Mouse (Mus musculus) hindlimb bud, embryonic 11.5 days (tissue): ENCODE measurements around the gene Slc4a11.
"Not testable (repeated sequence)": the region's sequence is repeated elsewhere in the genome, so short reads cannot be mapped to it uniquely, and the experiment has no call there.

Experiments used
- DNase-seq: peaks from one replicate; pipeline ENCODE4 v3.0.0-alpha.2; 2012; ENCODE audit warnings: low read depth, low spot score; ENCODE audit errors: extremely low spot score

Slc4a11 gene

DNA sequence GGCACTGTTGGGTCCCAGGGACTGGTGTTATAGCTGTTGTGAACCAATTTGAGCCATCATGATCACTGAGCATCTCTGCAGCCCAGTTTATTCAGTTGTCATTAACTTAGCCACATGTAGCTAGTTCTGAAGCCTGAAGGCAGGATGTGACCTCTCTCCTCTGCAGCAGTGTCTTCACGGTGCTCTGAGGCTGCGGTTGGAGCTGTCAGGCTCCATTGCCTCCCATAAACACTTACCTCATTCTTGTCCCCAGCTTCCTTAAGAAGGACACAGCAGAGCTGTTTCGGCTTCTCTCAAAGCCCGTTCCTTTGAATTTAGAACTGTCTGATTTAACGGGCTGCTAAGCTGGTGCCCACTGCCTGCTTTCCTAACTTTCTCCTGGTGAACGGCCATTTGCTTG is 17.4 kb downstream of the Slc4a11 start:
- no peak for DNase-seq

DNA sequence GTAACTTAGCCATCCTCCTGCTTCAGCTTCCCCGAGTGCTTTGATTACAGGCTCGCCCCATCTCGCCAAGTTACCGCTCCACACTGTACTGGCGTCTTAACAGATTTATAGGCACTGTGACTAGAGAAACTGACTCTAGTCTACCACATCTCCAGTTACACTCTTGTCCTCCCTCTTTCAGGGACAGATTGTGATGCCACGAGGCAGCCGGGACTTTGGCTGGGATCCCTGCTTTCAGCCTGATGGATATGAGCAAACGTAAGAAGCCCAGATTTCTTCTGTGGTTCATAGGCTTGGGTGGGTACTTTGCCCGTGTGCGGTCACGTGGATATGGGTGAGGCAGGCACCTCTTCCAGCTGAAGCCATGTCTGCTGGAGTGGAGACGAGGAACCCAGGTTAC is 18.2 kb downstream of the Slc4a11 start:
- DNase-seq = no peak

DNA sequence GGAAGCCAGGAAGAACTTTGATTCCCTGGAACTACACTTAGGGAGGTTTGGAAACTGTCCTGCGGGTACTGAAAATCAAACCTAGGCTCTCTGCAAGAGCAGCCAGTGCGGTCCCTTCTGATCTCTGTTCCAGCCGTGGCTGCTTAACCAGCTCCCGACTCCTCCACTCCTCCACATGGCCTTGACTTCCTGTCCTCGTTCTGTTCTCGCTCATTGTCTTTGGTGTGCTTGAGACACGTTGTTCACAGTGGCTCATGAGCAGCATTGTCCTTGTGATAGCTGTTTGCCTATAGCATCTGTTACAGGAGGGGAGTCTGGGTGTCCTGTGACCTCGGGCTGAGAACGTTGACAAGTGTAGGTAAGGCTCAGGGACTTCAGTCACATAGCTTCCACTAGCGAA is 20.1 kb downstream of the Slc4a11 start:
- DNase-seq = no peak

DNA sequence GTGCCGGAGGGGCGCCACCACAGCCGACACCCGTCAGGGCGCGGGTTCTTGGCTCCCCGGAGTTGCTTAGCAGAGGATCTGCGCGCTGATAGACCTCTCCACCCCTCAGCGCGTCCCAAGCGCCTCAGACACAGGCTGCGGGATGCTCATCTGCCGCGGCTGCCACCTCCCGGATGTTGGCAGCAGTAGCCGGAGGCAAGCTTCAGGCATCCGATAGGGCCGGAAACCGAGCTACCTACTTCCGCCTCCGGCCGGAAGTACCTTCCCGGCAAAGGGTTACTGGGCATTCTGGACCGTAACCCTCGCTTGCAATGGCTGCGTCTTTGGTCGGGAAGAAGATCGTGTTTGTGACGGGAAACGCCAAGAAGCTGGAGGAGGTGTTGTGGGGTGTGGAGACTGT is 29.8 kb downstream of the Slc4a11 start, which contains the start of gene Itpa:
TSS of gene Itpa (plus strand) at position 52 of the 400 bp plus-strand sequence.
- no peak for DNase-seq

DNA sequence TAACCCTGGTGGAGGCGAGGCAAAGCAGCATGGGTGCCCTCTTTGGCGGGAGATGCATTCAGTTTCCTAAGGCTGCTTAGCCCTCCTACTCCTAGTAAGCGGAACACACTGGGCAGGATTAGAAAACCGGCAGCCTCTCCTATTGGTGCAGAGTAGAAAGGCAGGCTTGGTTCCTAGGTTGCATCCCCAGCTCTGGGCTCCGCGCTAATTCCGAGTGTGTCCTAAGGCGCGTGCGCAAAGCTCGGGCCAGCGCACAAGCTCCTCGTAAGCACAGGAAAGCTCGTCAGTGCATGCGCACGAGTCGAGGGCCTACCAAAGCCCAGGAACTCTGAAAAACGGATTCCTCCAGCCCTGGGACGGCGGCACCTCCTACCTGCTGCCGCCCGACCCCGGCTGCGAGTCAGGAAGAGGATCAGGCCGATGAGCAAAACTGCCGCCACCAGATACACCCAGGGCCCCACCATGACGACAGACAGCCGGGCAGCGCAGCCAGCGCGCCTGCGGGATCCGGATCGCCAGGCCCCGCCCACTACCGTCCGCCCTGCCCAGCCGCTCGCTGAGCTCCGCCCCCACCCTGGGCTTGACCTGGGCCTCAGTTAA is 33.1 kb downstream of the Slc4a11 start, which contains the start of gene Ddrgk1:
TSS of gene Ddrgk1 (minus strand) at position 558 of the 600 bp plus-strand sequence.
- DNase-seq = peak; percentile 90

DNA sequence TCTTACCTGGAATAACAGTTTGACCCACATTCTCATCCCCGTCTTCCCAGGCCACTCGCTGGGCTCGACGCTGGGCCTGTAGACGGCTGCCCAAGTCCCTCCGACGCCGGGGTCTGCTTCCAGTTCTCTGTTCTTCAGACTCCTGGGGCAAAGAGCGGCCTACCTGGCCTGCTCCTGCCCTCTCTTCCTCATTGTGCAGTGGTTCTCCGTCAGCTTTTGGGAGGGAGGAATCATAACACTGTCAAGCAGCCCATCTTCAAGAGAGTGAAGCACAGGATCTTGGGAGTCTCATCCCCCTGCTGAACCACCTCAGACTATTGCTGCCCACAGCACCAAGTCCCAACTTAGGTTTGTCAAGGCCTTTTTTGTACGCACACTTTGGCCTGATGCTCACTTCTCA is 34.0 kb downstream of the Slc4a11 start:
- no peak for DNase-seq

DNA sequence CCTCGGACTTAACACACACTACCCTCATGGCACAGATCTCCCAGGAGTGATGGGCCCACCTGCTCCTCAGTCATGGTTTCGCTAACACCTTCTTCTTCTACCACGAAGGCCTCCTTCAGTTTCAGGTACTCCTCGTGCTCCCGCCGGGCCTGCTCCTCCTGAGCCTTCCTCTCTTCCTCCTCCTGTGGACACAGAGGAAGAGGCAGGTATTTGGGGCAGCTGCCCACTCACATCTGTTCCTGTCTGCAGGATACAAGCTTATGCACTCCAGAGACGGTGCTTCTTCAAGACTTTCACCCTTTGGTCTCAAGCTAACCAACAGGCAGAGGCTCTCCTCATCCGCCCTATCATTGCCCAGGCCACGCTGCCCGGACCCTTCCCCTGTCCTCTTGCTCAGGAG is 38.8 kb downstream of the Slc4a11 start:
- no peak for DNase-seq

DNA sequence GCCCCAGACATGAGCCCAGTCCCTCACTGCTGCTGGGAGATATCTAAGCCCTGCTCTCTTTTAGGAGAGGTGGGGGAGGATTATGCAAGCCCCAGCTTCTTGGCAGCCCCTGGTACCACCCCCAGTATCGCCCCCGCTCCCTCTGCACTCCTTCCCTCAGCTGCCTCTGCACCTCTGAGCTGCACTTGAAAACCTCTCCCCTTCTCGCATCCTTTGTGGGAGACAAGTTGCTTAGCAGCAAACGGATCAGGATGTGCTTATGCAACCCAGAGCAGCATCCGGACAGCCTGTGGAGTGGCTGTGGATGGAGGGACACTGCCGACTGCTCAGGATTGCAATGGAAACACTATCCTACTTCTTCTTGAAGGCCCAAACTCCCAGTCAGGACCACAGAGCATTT is 39.8 kb downstream of the Slc4a11 start:
- DNase-seq = no peak

DNA sequence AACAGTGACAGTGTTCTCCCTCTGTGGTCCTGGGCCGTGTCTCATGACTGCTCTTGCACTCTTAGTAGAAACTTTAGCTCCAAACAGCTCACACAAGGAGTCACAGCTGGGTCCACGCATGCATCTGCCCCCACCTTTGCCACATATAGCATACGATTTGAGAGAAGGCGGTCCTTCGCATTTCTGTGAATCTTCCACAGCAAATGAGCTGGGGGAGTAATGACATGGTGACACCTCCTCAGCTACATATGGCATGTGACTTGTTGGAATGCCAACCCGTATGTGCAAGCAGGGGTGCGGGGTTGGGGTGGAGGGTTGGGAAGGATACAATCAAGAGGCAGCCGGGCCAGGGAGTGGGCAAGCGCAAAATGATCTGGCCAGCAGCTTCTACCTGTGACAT is 40.8 kb downstream of the Slc4a11 start:
- DNase-seq = no peak

DNA sequence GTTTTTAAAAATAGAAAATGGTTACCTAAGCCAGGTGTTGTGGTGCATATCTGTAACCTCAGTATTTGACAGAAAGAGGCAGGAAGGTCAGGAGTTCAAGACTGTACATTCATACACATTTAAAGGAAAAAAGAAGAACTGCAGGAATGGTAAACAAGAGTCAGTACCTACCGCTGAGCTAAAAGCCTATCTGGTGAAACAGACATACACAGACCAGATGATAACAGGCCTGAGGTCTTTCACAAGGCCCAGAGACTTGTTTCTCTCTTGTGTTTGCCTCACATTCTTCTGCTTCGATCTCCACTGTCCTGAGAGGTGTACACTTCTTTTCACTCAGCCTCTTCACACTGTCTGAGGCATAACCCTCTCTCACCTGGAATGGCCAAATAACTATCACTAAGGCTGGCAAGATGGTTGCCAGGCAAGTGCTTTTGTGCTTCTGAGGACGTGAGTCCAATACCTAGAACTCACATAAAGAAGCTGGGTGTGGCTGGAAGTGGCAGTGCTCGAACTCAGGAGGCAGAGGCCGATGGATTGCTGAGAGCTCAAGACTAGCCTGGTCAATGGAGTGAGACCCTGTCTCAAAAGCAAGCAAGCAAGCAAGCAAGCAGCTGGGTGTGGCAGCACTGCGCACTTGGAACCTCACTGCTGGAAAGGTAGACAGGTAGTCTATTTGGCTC is 41.5 kb downstream of the Slc4a11 start:
- no peak for DNase-seq

DNA sequence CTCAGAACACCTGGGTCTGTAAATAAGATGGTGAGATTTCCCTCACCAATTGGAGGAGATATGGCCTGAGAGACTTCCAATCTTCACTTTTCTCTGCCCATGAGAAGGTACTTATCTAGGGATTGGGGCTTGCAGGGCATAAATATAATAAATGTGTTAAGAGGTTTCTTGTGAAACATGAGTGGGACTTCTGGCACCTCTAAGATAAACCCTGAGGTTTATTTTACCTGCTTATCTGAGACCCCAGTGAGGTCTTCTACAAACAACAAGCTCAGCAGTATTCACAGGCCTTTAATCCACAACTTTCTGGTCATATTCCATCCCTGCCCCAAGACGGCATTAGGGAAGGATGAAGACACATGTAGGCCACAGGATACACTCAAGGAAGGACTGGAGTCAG is 43.6 kb downstream of the Slc4a11 start:
- no peak for DNase-seq

DNA sequence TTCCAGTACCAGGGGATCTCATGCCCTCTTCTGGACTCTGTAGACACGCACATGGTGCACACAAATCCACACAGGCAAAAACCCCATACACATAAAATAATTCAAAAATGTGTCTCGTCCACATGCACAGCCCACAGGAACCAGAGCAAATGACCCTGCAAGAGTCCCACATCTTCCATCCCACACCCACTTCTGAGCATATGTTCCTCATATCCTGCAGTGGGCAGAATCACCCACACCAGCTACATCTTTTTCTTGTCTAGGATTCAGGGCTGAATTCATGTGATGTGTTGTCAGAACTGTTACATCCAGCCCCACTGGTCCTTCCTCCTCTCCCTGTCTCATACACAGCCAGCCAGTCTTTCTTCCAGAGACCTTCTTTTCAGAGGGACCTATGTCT is 44.0 kb downstream of the Slc4a11 start:
- DNase-seq = no peak

DNA sequence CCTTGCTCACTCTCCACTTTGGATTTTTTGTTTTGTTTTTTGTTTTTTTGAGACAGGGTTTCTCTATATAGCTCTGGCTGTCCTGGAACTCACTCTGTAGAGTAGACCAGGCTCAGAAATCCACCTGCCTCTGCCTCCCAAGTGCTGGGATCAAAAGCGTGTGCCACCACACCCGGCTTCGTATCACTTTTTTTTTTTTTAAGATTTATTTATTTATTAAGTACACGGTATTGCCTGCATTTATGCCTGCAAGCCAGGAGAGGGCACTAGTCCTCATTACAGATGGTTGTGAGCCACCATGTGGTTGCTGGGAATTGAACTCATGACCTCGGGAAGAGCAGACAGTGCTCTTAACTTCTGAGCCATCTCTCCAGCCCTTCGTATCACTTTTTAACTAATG is 48.3 kb downstream of the Slc4a11 start:
- not testable (repeated sequence) for DNase-seq

DNA sequence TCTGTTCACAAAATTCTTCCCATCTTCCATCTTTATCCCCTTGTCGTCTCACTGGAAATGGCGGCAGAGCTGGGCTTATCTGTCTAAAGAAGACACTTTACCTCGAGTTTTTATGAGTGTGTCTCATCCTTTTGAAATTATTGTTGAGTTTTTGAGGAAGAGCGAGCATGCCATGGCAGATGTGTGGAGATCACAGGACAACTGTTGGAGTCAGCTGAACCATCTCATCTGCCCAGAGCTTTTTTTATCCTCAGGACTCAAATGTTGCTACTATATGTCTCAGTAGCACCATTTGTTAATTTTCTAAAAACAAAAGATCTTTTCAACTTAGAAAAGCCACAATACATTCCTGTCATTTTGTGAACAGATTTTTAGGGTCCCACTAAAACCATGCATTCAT is 52.1 kb downstream of the Slc4a11 start:
- no peak for DNase-seq

DNA sequence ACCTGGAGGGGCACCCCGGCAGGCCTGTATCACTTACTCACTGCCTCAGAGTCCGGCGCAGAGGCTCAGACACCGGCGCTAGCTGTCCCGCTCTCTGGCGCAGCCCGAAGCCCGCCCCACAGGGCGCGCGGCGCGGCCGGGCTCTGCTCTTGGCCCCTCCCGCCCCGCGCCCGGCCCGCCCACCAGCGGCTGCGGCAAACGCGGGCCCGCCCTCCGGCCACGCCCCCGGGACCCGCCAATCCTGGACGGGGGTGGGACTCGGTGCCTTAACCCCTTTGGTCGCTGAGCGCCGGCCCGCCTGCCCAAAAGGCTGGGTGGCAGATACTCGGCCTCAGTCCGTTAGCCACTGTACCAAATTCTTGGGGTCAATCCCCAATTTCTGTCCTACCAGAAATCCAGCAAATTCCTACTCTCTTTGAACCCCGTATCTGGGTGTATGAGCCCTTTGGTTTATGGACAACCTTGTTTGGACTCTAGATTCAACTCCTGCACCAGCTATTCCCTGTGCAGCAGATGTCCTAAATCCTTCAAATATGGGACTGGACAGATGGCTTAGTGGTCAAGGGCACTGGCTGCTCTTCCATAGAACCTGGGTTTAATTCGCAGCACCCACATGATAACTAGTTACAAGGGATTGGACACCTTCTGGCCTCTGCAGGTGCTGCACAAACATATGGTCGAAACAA is 54.5 kb downstream of the Slc4a11 start, which contains the start of gene Lzts3:
TSS of gene Lzts3 (minus strand) at position 120 of the 686 bp plus-strand sequence.
- no peak for DNase-seq

DNA sequence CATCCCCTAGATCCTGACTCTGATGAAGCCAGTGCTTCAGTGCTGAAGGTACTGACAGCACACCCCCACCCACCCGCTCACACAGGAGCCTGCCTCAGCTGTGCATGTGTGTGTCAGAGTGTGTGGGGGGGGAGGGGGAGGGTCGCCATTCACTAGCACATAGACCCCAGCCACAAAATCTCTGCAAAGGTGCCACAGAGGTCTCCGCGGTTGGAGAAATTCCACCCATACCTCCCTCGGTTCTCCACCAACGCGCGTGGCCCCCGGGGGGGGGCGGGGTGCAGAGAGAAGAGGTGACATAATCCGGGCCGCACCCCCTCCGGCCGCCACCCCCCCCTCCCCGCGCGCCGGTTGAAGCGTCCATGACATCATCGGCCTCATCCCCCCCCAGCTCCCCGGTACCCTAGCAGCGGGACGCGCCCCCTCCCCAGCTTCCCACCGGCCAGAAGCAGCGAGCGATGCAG is 55.1 kb downstream of the Slc4a11 start:
- DNase-seq = no peak

DNA sequence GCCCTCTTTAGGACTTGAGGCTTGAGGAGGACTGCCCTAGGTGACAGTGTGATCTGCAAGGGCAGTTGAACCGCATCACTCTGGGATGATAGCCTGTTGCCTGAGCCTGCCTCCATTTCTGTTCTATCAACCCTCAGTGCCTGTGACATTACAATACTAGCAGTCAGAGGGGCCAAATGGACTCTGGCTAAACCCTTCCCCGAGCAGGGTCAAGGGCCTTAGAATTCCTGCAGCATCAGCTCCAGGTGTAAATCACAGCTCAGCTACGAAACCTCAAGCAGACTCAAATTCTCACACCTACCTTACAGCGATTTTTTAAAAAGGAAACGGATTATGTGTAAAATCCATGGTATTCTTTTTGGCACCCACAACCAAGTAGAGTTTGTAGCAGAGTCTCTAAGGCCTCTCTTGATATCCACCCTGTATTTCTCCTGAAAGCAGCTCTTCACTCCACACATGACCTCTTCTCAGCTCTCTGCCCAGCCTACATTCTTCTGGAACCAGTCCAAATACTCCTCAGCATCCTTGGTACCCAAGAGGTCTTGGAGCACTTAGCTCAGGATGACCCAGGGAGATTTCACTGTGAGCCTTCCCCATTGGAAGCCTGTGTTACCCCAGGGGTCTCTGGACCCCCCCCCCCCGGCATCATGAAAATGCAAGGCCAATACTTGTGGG is 55.8 kb downstream of the Slc4a11 start:
- no peak for DNase-seq

DNA sequence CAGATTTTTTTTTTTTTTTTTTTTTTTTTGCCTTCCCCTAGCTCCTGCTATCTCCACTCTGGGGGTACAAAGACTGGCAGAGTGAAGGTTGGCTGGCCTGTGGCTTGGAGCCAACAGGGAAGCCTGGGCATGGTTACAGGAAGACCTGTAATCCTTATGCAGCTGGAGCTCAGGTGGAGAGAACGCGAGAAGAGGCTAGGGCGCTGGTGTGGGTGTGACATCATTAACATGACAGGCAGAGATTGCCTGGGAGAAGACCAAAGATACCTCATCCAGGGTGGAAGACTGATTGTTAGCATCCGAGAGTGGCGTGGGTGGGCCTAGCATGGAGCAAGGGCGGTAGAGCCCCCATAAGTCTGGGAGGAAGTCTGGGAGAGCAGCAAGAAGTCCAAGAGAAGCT is 58.0 kb downstream of the Slc4a11 start:
- DNase-seq = no peak

DNA sequence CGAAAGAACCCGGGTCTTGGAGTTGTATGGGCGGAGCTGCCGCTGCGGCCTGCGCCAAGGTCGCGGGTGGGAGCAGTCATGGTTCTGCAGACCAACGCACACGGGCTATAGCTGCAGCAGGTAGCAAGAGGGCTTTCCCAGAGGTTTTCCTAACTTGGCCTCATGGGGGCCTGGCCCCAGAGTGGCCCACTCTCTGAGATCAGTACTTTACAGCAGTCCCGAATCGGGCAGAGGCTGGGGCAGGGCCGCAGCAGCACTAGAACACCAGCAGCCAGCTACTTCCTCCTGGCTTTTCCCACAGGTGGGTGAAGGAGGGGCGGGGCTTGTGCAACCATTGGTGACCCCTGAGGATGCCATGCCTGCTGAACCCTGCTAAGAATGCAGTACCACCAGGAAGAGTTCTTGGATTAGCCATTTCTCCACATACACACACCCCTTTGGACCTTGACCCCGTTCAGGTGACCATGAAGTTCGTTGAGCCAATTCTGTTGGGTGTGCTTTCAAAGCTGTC is 59.2 kb downstream of the Slc4a11 start:
- no peak for DNase-seq

DNA sequence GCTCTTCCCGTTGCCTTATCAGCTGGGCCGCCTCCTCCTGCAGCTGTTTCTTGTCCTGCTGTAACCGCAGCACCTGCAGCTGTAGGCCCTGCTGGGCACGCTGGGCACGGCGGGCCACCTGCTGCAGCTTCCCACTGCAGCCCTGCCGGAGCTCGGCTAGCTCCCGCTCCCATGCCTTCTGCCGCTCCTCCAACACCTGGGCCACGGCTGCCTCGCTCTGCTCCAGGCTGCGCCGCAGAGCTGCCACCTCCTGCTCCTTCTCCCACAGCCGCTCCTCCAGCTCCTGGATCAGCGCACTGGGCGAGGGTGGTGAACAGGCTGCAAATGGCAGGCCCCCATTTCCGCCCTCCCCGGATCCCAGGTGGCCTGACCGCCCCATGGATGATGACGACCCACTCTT is 61.5 kb downstream of the Slc4a11 start:
- DNase-seq = no peak

DNA sequence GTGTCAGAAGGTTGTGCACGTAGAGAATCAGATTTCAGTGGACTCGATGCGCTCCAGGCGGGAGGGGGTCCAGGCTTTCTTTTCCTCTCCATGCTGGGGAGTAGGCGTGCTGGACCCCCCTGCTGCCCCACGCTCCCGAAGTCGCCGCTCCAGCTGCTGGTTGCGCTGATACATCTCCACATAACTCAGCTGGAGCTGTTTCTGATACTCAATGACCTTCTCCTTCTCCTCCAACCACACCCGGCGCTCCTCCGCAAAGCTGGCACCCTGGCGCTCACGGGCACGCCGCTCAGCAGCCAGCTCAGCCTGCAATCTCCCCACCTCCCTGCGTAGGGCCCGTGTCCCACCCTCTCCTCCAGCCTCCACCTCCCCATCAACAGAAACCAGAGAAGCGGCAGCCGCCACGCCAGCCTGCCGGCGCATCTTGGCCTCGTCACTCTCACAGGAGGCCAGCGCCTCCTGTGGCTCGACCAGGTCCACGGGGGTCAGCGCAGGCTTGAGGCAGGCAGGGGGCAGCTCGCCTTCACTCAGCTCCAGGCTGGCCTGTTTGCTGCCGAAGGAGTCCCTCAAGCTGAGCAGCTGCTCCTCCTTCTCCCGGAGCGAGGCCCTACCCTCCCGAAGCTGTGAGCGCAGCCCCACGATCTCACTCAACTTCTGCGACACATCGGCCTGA is 62.4 kb downstream of the Slc4a11 start:
- DNase-seq = no peak
